Mouse (Mus musculus) hindbrain, embryonic 10.5 days (tissue): ENCODE results near the gene Gabpb2. TPM values are rescaled to one million over a fixed set of nuclear protein-coding genes. Genes with fewer than 3 reads are reported as not detected.
"Not testable (repeated sequence)": the region's sequence is repeated elsewhere in the genome, so short reads cannot be mapped to it uniquely, and the experiment has no call there.

Experiments used
- DNase-seq: peaks from one replicate; pipeline ENCODE4 v3.0.0-alpha.2; 2017; ENCODE audit warnings: low spot score
- H3K27ac ChIP-seq: fragments of 300-500 bp; sonication (generic); 2 replicates; pipeline ENCODE4 v1.5.1; 2016; ENCODE audit warnings: mild to moderate bottlenecking, moderate library complexity
- H3K27me3 ChIP-seq: fragments of 300-500 bp; sonication (generic); 2 replicates; pipeline ENCODE4 v1.6.1; 2016; ENCODE audit warnings: mild to moderate bottlenecking; ENCODE audit not compliant: poor library complexity, insufficient read depth, severe bottlenecking
- H3K36me3 ChIP-seq: fragments of 300-500 bp; sonication (generic); 2 replicates; pipeline ENCODE4 v1.6.1; 2016; ENCODE audit warnings: mild to moderate bottlenecking, moderate library complexity
- H3K4me1 ChIP-seq: fragments of 300-500 bp; sonication (generic); replicated peaks from 2 replicates; pipeline ENCODE4 v1.6.1; 2016; ENCODE audit warnings: mild to moderate bottlenecking
- H3K4me3 ChIP-seq: fragments of 300-500 bp; sonication (generic); 2 replicates; pipeline ENCODE4 v1.5.1; 2016; ENCODE audit warnings: mild to moderate bottlenecking, moderate library complexity
- H3K9me3 ChIP-seq: fragments of 300-500 bp; sonication (generic); 2 replicates; pipeline ENCODE4 v1.6.1; 2016; ENCODE audit warnings: mild to moderate bottlenecking, moderate library complexity
- WGBS: fragments of 180-500 bp; shearing (Covaris S2); methylation state at CpG from one replicate; pipeline ENCODE4 v1.1.7; 2016; 5-methylcytosine and 5-hydroxymethylcytosine counted together
- polyA plus RNA-seq: library from polyadenylated mRNA; unstranded; fragments of >200 nt; fragmentation: Nextera tagmentation; extraction: Ambion mirVana; gene quantifications from 2 replicates; pipeline ENCODE4 v1.2.1, GENCODE M21; 2016

Gabpb2 gene
- polyA plus RNA-seq, 1 experiment from 2014 or later, result 7.9 TPM

DNA sequence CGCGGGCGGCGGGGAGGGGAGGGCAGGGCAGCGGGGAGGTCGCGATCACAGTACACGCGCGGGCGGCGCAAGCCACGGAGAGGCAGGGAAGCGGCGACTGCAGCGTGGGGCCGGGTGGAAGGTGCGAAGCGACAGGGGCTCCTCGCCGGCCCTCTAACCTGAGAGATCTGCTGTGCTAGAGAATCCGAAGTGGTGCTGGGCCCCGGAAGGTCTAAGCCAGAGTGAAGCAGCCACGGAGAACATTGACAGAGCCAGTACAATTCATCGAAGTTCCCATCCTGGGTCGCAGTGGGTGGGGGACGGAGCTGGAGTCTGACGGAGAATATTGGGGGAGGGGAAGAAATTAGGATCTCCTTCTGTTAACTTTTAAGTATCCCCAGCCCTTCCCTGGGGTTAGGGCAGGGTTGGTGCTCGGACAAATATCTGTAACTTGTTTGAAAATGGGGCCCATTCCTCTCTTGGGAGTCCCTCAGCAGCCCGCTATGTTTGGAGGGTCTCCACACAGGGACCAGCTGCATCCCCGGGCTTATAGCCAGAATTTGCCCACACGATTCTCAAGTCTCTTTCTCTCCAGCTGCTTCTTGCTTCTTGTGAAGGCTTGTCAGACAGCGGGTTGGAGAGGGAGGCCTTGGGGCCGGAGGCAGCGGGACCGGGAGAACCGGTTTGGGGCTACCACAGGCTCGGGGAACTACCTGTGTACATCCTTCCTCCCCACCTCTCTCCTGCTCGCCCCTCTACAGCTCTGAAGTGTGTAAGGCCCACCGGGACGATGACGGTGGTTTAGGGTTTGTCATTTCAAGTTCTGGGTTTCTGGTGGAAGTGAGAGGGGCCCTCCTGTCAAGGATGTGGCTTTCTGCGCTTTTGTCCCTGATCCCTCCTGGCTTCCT lies 11.4 kb upstream of the Gabpb2 start:
- peaks cover 60% of the 10 kb centered on the region for H3K4me1 ChIP-seq
- H3K27me3 ChIP-seq, result no peaks in the 10 kb centered on the region
- WGBS, result under 1% methylated on average over 43 of the region's 43 CpGs
- DNase-seq, result peak; percentile 64
- H3K4me3 ChIP-seq, result peak overlapping the region; percentile 98
- H3K9me3 ChIP-seq, result no peaks in the 10 kb centered on the region
- H3K36me3 ChIP-seq, result peaks cover 54% of the 10 kb centered on the region
- peak overlapping the region; percentile 98 for H3K27ac ChIP-seq

DNA sequence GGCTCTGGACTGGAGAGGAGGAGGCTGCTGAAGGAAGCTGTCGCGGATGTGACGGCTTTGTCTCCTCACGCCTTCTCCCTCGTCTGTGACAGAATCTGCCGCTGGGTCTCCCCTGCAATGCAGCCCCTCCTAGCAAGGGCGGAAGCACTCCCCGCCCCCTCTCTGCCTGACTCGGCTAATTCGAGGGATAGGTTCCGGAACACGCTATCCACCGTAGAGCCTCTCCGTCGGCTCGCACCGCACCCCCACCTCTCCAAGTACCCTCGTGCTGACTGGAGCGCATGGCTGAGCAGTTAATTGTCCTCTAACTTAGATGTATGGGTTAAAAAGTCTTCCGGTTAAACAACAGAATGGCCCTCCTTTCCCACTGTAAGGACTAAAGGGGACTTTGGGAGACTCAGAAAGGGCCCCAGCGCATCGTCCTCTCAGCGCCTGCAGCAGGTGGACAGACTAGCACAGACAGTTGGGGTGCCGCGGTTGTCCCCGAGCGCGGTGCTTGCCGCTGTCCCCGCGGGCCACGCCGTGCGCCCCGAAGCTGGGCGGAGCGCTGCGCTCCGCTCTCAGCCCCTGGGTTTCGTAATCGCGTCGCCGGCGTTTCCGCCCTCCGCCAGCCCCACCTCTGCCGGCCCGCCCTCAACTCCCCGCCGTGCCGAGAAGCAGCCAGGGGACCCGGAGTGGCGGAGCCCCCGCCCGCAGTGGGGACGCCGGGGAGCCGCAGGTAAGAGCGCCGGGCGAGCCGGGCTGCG lies 10.6 kb upstream of the Gabpb2 start, which contains the start of gene Cdc42se1:
TSS of gene Cdc42se1 (plus strand) at position 585 of the 746 bp plus-strand sequence.
- peak within 1 kb of the TSS; percentile 98 for H3K4me3 ChIP-seq
- peak; percentile 91 for DNase-seq
- H3K36me3 ChIP-seq, result peaks cover 54% of the 10 kb centered on the region
- peaks cover 62% of the 10 kb centered on the region for H3K4me1 ChIP-seq
- no peaks in the 10 kb centered on the region for H3K9me3 ChIP-seq
- H3K27me3 ChIP-seq, result no peaks in the 10 kb centered on the region
- H3K27ac ChIP-seq, result peak within 1 kb of the TSS; percentile 98
- under 1% methylated on average over 64 of the region's 64 CpGs for WGBS

DNA sequence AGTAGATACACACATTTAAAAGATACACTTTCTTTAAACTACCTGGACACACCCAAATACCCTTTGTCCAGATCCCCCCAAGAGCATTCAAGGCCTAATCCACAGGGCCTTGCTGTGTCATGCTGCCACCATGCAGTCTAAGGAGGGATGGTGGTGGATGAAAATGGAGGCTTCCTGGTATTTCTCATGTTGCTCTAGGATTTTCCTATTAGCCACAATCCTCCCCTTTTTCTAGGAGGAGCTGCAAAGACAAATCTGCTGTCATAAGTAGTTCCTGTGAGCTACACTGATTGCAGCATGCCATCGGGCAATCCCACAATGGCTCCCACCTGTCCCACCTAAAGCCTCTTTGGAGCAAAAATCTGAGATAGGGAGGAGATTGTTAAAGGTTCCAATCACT lies 9.5 kb upstream of the Gabpb2 start:
- H3K27me3 ChIP-seq, result no peaks in the 10 kb centered on the region
- peak overlapping the region; percentile 98 for H3K27ac ChIP-seq
- no peaks in the 10 kb centered on the region for H3K9me3 ChIP-seq
- H3K36me3 ChIP-seq, result peaks cover 54% of the 10 kb centered on the region
- 46% methylated on average over 1 of the region's 1 CpGs for WGBS
- H3K4me1 ChIP-seq, result peaks cover 62% of the 10 kb centered on the region
- peak overlapping the region; percentile 98 for H3K4me3 ChIP-seq
- no peak for DNase-seq

DNA sequence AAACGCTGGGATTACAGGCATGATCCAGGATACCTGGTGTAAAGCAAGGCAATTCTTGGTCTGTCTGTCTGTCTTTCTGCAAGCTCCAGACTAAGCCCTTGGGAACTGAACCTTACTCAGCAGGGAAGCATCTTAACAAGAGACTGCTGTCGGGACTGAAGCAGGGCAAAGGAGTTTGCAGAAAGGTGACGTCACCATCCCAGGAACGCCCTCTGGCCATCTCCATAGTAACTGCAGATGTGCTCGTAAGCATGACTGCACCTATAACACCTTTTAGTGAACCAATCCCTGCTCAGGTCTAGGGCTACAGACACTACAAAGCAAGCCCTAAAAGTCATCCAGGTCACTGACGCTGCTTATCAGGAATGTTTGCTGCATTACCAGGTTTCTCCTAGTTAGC lies 6.6 kb upstream of the Gabpb2 start:
- H3K4me3 ChIP-seq, result 0 out of 2 replicates have a peak overlapping the region, but pooled peaks have one; percentile 6
- H3K36me3 ChIP-seq, result peaks cover 72% of the 10 kb centered on the region
- H3K27me3 ChIP-seq, result no peaks in the 10 kb centered on the region
- H3K4me1 ChIP-seq, result peaks cover 35% of the 10 kb centered on the region
- H3K9me3 ChIP-seq, result no peaks in the 10 kb centered on the region
- H3K27ac ChIP-seq, result no peak overlapping the region
- WGBS, result 35% methylated on average over 6 of the region's 6 CpGs
- peak; percentile 29 for DNase-seq

DNA sequence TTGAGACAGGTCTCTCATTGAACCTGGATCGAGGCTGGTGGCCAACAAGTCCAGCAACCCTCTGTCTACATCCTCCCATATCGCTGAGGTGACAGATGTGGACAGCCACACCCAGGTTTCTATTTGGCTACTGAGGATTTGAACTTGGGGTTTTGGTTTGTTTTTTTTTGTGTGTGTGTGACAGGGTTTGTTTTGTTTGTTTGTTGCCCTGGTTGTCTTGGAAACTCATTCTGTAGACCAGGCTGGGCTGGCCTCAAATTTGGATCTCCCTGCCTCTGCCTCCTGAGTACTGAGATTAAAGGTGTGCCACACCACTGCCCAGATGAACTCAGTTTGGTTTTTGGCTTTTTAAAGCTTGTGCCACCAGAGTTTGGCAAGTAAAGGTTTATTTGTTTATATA lies 5.3 kb upstream of the Gabpb2 start:
- no peak for DNase-seq
- 94% methylated on average over 2 of the region's 2 CpGs for WGBS

DNA sequence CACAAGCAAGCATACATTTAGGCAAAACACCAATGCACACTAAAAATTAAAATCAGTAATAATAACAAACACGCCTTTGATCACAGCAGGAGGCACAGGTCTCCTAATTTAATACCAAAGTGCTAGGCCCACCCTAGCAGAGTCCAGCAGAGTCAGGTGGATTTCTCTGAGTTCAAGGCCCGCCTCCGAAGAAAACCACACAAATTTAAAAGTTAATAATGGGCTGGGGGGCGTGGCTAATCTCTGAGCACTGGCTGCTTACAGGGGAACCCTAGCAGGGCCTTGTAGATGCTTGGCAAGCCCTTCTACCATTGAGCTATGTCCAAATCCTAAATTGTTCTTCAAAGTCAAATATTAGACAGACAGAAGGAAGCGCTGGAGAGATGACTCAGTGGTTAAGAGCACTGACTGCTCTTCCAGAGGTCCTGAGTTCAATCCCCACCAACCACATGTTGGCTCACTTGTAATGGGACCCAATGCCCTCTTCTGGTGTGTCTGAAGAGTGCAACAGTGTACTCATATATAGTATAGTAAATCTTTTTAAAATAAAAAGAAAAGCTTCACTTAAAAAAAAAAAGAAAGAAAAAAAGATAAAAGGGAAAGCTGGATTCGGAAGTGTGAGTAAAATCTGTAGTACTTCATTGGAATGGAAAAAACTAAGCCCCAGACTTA lies 886 bp upstream of the Gabpb2 start:
- Histone ChIP-seq H3K36me3 (peaks cover 81% of the 10 kb centered on the region), H3K4me3 (peak overlapping the region; percentile 88), H3K27ac (peak overlapping the region; percentile 100), H3K4me1 (peaks cover 19% of the 10 kb centered on the region), H3K27me3 (no peaks in the 10 kb centered on the region), H3K9me3 (no peaks in the 10 kb centered on the region)
- no peak for DNase-seq
- 77% methylated on average over 6 of the region's 6 CpGs for WGBS

More for the DNA sequence above, 5.3 kb upstream of the Gabpb2 start:
- Histone ChIP-seq H3K36me3 (peaks cover 83% of the 10 kb centered on the region), H3K27me3 (no peaks in the 10 kb centered on the region), H3K4me1 (peaks cover 39% of the 10 kb centered on the region), H3K27ac (no peak overlapping the region), H3K4me3 (no peak overlapping the region), H3K9me3 (no peaks in the 10 kb centered on the region)

DNA sequence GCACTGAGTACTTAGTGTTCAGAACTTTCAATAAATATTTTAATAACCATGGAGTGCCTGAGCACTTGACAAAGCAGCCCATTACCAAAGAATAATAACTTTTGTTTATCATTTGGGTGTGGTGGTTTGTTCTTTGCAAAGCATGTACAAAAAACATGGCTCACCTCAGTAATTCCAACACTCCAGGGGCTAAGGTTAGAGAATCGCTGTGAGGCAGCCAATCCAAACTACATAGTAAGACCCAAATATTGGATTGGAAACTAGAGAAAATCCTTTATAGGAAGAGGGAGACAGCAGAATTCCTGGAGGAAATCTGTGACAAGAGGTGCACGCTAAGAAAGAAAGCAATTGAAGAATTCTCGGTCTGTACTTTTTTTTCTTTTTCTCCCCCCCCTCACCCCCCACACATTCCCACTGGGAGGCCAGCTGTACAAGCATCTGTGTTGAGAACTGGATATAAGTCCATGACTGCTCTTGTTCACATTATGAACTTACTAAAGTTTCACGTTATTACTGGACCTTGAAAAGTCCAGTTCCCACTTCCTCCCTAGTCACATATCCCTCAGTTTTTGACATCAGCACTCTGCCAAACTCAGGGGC lies 961 bp downstream of the Gabpb2 start:
- Histone ChIP-seq H3K4me3 (peak overlapping the region; percentile 88), H3K27ac (peak overlapping the region; percentile 100), H3K9me3 (no peaks in the 10 kb centered on the region), H3K4me1 (peaks cover 19% of the 10 kb centered on the region), H3K27me3 (no peaks in the 10 kb centered on the region), H3K36me3 (peaks cover 75% of the 10 kb centered on the region)
- no peak for DNase-seq
- 31% methylated on average over 4 of the region's 4 CpGs for WGBS

DNA sequence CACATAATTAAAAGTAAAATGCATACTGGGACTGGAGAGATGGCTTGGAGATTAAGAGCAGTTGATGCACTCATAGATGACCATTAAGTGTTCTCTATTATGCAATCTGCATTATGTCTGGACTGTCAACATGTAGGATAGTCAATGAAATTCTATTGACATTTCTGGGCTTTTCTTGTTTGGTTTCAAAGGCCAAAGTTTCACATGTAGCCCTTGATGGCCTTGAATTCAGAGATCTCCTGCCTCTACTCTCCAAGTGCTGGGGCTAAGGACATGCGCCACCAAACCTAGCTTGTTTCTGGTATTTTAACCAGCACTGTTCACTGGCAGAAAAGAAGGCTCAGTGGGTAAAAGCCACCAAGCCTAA lies 4.1 kb downstream of the Gabpb2 start:
- Histone ChIP-seq H3K9me3 (no peaks in the 10 kb centered on the region), H3K4me1 (peaks cover 19% of the 10 kb centered on the region), H3K27me3 (no peaks in the 10 kb centered on the region), H3K27ac (no peak overlapping the region), H3K36me3 (peaks cover 69% of the 10 kb centered on the region), H3K4me3 (no peak overlapping the region)
- 94% methylated on average over 1 of the region's 1 CpGs for WGBS
- no peak for DNase-seq

DNA sequence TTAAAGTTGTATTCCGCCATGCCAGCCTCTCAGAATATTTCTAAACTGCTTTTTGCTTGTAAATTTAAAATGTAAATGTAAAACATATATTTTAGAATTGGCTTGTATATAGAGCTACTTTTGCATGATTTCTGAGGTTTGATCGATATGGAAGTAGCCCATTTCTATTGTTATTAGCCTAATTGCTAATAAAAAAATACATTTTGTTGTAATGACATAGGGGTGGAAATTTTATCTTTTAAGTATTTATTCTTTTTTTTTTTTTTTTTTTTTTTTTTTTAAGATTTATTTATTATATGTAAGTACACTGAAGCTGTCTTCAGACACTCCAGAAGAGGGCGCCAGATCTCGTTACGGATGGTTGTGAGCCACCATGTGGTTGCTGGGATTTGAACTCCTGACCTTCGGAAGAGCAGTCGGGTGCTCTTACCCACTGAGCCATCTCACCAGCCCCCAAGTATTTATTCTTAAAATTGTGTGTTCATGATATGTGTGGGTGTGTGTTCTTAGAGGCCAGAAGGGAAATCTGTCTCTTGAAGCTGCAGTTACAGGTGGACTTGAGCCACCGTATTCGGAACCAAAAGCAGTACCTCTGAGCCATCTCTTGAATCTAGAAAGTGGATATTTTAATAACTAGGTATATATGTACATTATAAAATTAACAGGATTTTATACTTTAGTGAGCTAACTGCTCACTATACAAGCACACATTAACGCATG lies 4.7 kb downstream of the Gabpb2 start:
- DNase-seq, H3K27ac ChIP-seq, H3K9me3 ChIP-seq, H3K27me3 ChIP-seq, H3K4me3 ChIP-seq: not testable (repeated sequence)
- Histone ChIP-seq H3K4me1 (peaks cover 13% of the 10 kb centered on the region), H3K36me3 (peaks cover 70% of the 10 kb centered on the region)
- 82% methylated on average over 10 of the region's 10 CpGs for WGBS

DNA sequence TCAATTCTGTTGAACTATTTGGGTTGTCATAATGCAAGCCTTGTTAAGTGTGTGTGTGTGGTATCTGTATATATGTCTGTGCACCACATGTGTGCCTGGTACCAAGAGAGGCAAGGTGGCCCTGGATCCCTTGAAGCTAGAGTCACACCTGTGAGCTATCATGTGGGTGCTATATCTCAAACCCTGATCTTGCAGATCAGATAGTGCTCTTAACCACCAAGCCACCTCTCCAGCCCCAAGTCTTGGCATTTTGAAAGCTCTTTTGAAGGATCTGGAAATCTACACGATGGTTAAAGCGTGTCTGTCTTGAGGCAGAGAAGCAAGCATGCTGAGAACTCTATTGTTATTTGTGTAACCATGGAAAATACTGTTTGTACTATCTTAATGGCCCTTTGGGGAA lies 7.1 kb downstream of the Gabpb2 start:
- no peaks in the 10 kb centered on the region for H3K4me1 ChIP-seq
- no peak for DNase-seq
- peaks cover 84% of the 10 kb centered on the region for H3K36me3 ChIP-seq
- WGBS, result 73% methylated on average over 2 of the region's 2 CpGs
- H3K27me3 ChIP-seq, result no peaks in the 10 kb centered on the region
- H3K27ac ChIP-seq, result no peak overlapping the region
- H3K4me3 ChIP-seq, result no peak overlapping the region
- H3K9me3 ChIP-seq, result no peaks in the 10 kb centered on the region

DNA sequence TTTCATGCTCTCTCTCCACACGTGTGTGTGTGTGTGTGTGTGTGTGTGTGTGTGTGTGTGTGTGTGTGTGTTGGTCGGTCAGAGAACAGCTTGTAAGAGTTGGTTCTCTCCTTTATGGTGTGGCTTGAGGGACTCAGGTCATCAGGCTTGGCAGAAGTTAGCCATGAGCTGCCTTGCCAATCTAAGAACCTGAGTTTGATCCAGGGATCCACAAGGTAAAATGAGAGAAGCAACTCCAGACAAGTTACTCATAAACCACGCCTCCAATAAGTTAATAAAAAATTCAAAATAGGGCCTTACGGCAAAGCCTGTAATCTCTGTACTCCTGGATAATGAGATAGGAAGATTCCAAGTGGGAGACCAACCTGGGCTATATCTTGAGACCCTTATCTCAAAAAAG lies 9.4 kb downstream of the Gabpb2 start:
- Histone ChIP-seq H3K36me3 (peaks cover 87% of the 10 kb centered on the region), H3K27ac (no peak overlapping the region), H3K9me3 (no peaks in the 10 kb centered on the region), H3K4me1 (no peaks in the 10 kb centered on the region), H3K27me3 (no peaks in the 10 kb centered on the region), H3K4me3 (no peak overlapping the region)
- WGBS, result 86% methylated on average over 4 of the region's 4 CpGs
- DNase-seq, result no peak

DNA sequence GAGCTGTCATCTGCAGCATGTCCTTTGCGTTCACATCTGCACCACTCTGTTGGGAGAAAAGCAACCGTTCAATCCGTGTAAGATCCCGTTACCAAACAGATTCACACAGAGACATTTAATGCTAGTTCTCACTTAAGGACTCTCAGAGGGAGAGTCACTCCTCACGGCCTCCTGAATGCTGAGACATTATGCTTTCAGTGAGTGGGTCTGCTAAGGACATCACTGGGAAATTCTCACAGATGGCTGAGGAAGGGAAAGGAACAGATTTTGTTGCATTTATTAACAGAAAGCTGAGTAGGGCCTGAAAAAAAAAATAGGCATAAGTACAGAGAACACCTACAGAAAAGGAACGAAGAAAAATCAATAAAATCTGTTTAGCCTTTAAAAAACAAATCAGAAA lies 13.8 kb downstream of the Gabpb2 start:
- H3K4me1 ChIP-seq, result no peaks in the 10 kb centered on the region
- DNase-seq, result no peak
- no peak overlapping the region for H3K27ac ChIP-seq
- H3K4me3 ChIP-seq, result no peak overlapping the region
- no peaks in the 10 kb centered on the region for H3K27me3 ChIP-seq
- H3K9me3 ChIP-seq, result no peaks in the 10 kb centered on the region
- H3K36me3 ChIP-seq, result peaks cover 93% of the 10 kb centered on the region
- 93% methylated on average over 6 of the region's 6 CpGs for WGBS
